Mouse (Mus musculus): ENCODE measurements around the gene Gm15080. TPM values are rescaled to one million over a fixed set of nuclear protein-coding genes. Genes with fewer than 3 reads are reported as not detected.
"Not testable (repeated sequence)": the region's sequence is repeated elsewhere in the genome, so short reads cannot be mapped to it uniquely, and the experiment has no call there.

Gm15080 gene
- polyA plus RNA-seq (2014; fragmentation: Nextera tagmentation; extraction: Ambion mirVana), result not detected in 2 replicates

GRCm38 (mm10) chrX:147992693-147993092, at the start of gene Gm15080:
Gene Gm15080 (plus strand): TSS chrX:147992993.
- H3K27ac ChIP-seq (replicated peaks in 1 of 2; ENCODE audit: control insufficient read depth in 1 of 2, insufficient read depth in 1 of 2, low read depth in 2 of 2, low read length in 2 of 2); ATAC-seq (ENCODE audit: insufficient number of reproducible peaks, insufficient read depth, low FRiP score, low read depth); H3K27me3 ChIP-seq (ENCODE audit: control insufficient read depth, insufficient read depth, low read length); H3K9ac ChIP-seq (ENCODE audit: low read length); H3K4me3 ChIP-seq (ENCODE audit: control insufficient read depth in 1 of 2, insufficient read depth in 1 of 2, low read depth in 1 of 2, low read length in 2 of 2); H3K4me2 ChIP-seq (ENCODE audit: low read length); H3K36me3 ChIP-seq (ENCODE audit: control insufficient read depth, insufficient read depth, low read length); H3K4me1 ChIP-seq (ENCODE audit: control insufficient read depth in 2 of 2, insufficient read depth in 2 of 2, low read length in 2 of 2); H3K9me3 ChIP-seq (ENCODE audit: control insufficient read depth, low read length): not testable (repeated sequence)
- WGBS, result 71% methylated on average over 1 of the region's 5 CpGs

Other genes starting within 250 kb of the Gm15080 start
- gene Gm15128, start 227.0 kb upstream of the Gm15080 start, polyA plus RNA-seq (2014; fragmentation: Nextera tagmentation; extraction: Ambion mirVana), result not detected in 2 replicates
- not detected in 2 replicates for gene Gm15107, start 187.7 kb downstream of the Gm15080 start, polyA plus RNA-seq (2014; fragmentation: Nextera tagmentation; extraction: Ambion mirVana)